ENCODE assay signal across 26 mouse cellular contexts in genomic region chr3:28734712-28735111, GRCm38 (mm10). TPM values are rescaled to one million over a fixed set of nuclear protein-coding genes. Genes with fewer than 3 reads are reported as not detected.
DNase-seq lines count a peak whose midpoint lies in the region; ATAC-seq and TF ChIP-seq lines count a peak whose summit lies in the region.
"Had no signal": no experiment of that assay in that cellular context is flagged by ENCODE, and none has a peak within 500 bp of the region (broad histone marks: within the 10 kb centered on the region; RNA-seq: fewer than 3 reads in every experiment).

No protein-coding gene starts in this region.

- intact Hi-C loops in left cerebral cortex, postnatal 4 days (cut with DNase I), result no loop called here

- no peaks in the 10 kb centered on the region for H3K36me3 ChIP-seq in kidney, embryonic 15.5 days
- no peaks in the 10 kb centered on the region for H3K36me3 ChIP-seq in stomach, embryonic 16.5 days (ENCODE audit: control insufficient read depth, insufficient read depth, low read length)
- H3K36me3 ChIP-seq: forebrain, embryonic 12.5 days; limb, embryonic 15.5 days; midbrain, embryonic 15.5 days had no signal

- no peaks in the 10 kb centered on the region for H3K27me3 ChIP-seq in kidney, embryonic 15.5 days
- no peaks in the 10 kb centered on the region for H3K27me3 ChIP-seq in stomach, embryonic 16.5 days (ENCODE audit: control insufficient read depth, insufficient read depth, low read length)
- H3K27me3 ChIP-seq: limb, embryonic 15.5 days; midbrain, embryonic 15.5 days had no signal

- WGBS in kidney, embryonic 15.5 days, result 50% methylated on average over 2 of the region's 2 CpGs
- 65% methylated on average over 2 of the region's 2 CpGs for WGBS in stomach, embryonic 16.5 days

- TF ChIP-seq POLR2A in embryonic fibroblast, embryonic 13.5 days (IDR thresholded peaks at IDR 0.05; ENCODE audit: low read depth, low read length), result no peak

- H3K27ac ChIP-seq in kidney, embryonic 15.5 days, result no peak overlapping the region
- H3K27ac ChIP-seq in embryonic fibroblast, embryonic 13.5 days (ENCODE audit: insufficient read depth, low read length), result peak overlapping the region; percentile 76
- H3K27ac ChIP-seq in stomach, embryonic 16.5 days (ENCODE audit: low read length), result no peak overlapping the region
- H3K27ac ChIP-seq: forebrain, embryonic 12.5 days; heart, adult 2 months; limb, embryonic 15.5 days; midbrain, embryonic 15.5 days had no signal

- TF ChIP-seq CTCF in embryonic fibroblast, embryonic 13.5 days (IDR thresholded peaks at IDR 0.05; ENCODE audit: borderline replicate concordance, insufficient read depth, low read length), result no peak

- DNase-seq in kidney, adult 8-10 months, result no peak
- peak; percentile 34 for DNase-seq in 416B (ENCODE audit: low read depth)
- DNase-seq in left cerebral cortex, postnatal 4 days, result no peak
- DNase-seq in layer of hippocampus, adult 18-20 months (ENCODE audit: low spot score in 2 of 2), result no peak
- DNase-seq: cerebellum, adult 11-12 months; cerebellum, postnatal 25 days; embryo, embryonic 11 days; gastrocnemius, postnatal 10 days; heart, adult 2 months; kidney, adult 11 months; kidney, postnatal 4 days; right cerebral cortex, postnatal 25 days; thymus, postnatal 36 days had no signal

- H3K4me3 ChIP-seq in kidney, embryonic 15.5 days (replicated peaks), result no peak overlapping the region
- no peak overlapping the region for H3K4me3 ChIP-seq in embryonic fibroblast, embryonic 13.5 days (ENCODE audit: insufficient read depth, low read length)
- no peak overlapping the region for H3K4me3 ChIP-seq in stomach, embryonic 16.5 days (replicated peaks; ENCODE audit: low read length)
- H3K4me3 ChIP-seq: forebrain, embryonic 12.5 days; heart, adult 2 months; limb, embryonic 15.5 days; midbrain, embryonic 15.5 days had no signal

- H3K9me3 ChIP-seq in kidney, embryonic 15.5 days (replicated peaks), result no peaks in the 10 kb centered on the region
- no peaks in the 10 kb centered on the region for H3K9me3 ChIP-seq in stomach, embryonic 16.5 days (replicated peaks; ENCODE audit: control insufficient read depth, low read length)
- H3K9me3 ChIP-seq: forebrain, embryonic 12.5 days; limb, embryonic 15.5 days; midbrain, embryonic 15.5 days had no signal

- 0 out of 2 replicates have a peak, but pooled peaks cover 7% of the 10 kb centered on the region for H3K4me1 ChIP-seq in kidney, embryonic 15.5 days
- peaks cover 7% of the 10 kb centered on the region for H3K4me1 ChIP-seq in embryonic fibroblast, embryonic 13.5 days (ENCODE audit: control insufficient read depth, insufficient read depth, low read length)
- H3K4me1 ChIP-seq in stomach, embryonic 16.5 days (ENCODE audit: control insufficient read depth, insufficient read depth, low read length), result no peaks in the 10 kb centered on the region
- H3K4me1 ChIP-seq: forebrain, embryonic 12.5 days; limb, embryonic 15.5 days; midbrain, embryonic 15.5 days had no signal

- H3K4me2 ChIP-seq in kidney, embryonic 15.5 days, result no peak overlapping the region
- H3K4me2 ChIP-seq in stomach, embryonic 16.5 days (ENCODE audit: low read depth, low read length), result no peak overlapping the region
- H3K4me2 ChIP-seq: forebrain, embryonic 12.5 days; limb, embryonic 15.5 days; midbrain, embryonic 15.5 days had no signal

- ATAC-seq in kidney, embryonic 15.5 days (replicated peaks; ENCODE audit: low FRiP score), result peak; percentile 66; the same call in 1 of the 2 replicates
- peak; percentile 40; the same call in 1 of the 2 replicates for ATAC-seq in stomach, embryonic 16.5 days (ENCODE audit: insufficient read depth, low FRiP score)
- ATAC-seq: lung, postnatal 0 days; midbrain, embryonic 15.5 days had no signal

- no peak overlapping the region for H3K9ac ChIP-seq in kidney, embryonic 15.5 days
- H3K9ac ChIP-seq in stomach, embryonic 16.5 days (ENCODE audit: low read length), result no peak overlapping the region
- H3K9ac ChIP-seq: forebrain, embryonic 12.5 days; limb, embryonic 15.5 days; midbrain, embryonic 15.5 days had no signal

RNA-seq across cellular contexts. Expression of gene Slc2a2, which starts 37.0 kb away (rescaled TPM):
- polyA plus RNA-seq in kidney, embryonic 15.5 days (2015; fragmentation: Nextera tagmentation; extraction: Ambion mirVana), result 16.8 and 18.8 TPM in 2 replicates
- not detected in 2 replicates for polyA plus RNA-seq in embryonic fibroblast, embryonic 13.5 days (2011; ENCODE audit: insufficient read length, low read depth, missing spikeins)
- 4.8 and 5.6 TPM in 2 replicates for polyA plus RNA-seq in stomach, embryonic 16.5 days (2015; fragmentation: Nextera tagmentation; extraction: Ambion mirVana)
- total RNA-seq in left cerebral cortex, postnatal 4 days (2021), result not detected
- not detected for total RNA-seq in layer of hippocampus, adult 18-20 months (2021)
- total RNA-seq: adrenal gland, postnatal 36 days; layer of hippocampus, postnatal 10 days; left cerebral cortex, adult 8-10 months; megakaryocyte progenitor cell, adult 5-6 weeks; neutrophil, adult 5-6 weeks had no signal
- polyA plus RNA-seq: forebrain, embryonic 12.5 days; heart, embryonic 14.5 days had no signal

RNA-seq across cellular contexts. Expression of gene Eif5a2, which starts 46.4 kb away (rescaled TPM):
- 7.4 and 8.0 TPM in 2 replicates for polyA plus RNA-seq in kidney, embryonic 15.5 days (2015; fragmentation: Nextera tagmentation; extraction: Ambion mirVana)
- 11.6 and 12.5 TPM in 2 replicates for polyA plus RNA-seq in embryonic fibroblast, embryonic 13.5 days (2011; ENCODE audit: insufficient read length, low read depth, missing spikeins)
- 4.3 and 5.3 TPM in 2 replicates for polyA plus RNA-seq in stomach, embryonic 16.5 days (2015; fragmentation: Nextera tagmentation; extraction: Ambion mirVana)
- total RNA-seq in left cerebral cortex, postnatal 4 days (2021), result 10 to 100 TPM; 15.9 to 16.7 TPM
- total RNA-seq in layer of hippocampus, adult 18-20 months (2021), result 10 to 100 TPM; 34.7 to 35.5 TPM
